Mouse (Mus musculus) heart, adult 2 months (tissue): ENCODE results near the gene Cmtm6. TPM values are rescaled to one million over a fixed set of nuclear protein-coding genes. Genes with fewer than 3 reads are reported as not detected.
A peak's percentile ranks its signal among the peaks of the same experiment; 100 is the strongest.

ENCODE experiments used
- DNase-seq, 2 experiments: peaks; one replicate each; pipeline ENCODE4 v3.0.0; 2021
- H3K27ac ChIP-seq: fragments of 200-600 bp; 2 replicates; pipeline ENCODE4 v1.8.1; 2022
- H3K27me3 ChIP-seq: fragments of 200-500 bp; 2 replicates; pipeline ENCODE4 v1.6.1; 2012; ENCODE audit warnings: mild to moderate bottlenecking, low read length, inconsistent platforms, mixed read lengths; ENCODE audit not compliant: control insufficient read depth, insufficient read depth
- H3K36me3 ChIP-seq: fragments of 200-500 bp; 2 replicates; pipeline ENCODE4 v1.6.1; 2012; ENCODE audit warnings: low read length, inconsistent platforms; ENCODE audit not compliant: control insufficient read depth, insufficient read depth
- H3K4me1 ChIP-seq: fragments of 200-500 bp; 2 replicates; pipeline ENCODE4 v1.6.1; 2011; ENCODE audit warnings: low read length; ENCODE audit not compliant: control insufficient read depth, insufficient read depth
- H3K4me3 ChIP-seq: fragments of 200-600 bp; 2 replicates; pipeline ENCODE4 v1.8.1; 2022
- H3K79me2 ChIP-seq: fragments of 200-500 bp; replicated peaks from 2 replicates; pipeline ENCODE4 v1.6.1; 2012; ENCODE audit warnings: mild to moderate bottlenecking, inconsistent platforms, low read length, moderate library complexity, mixed read lengths; ENCODE audit not compliant: control insufficient read depth, insufficient read depth
- H3K9ac ChIP-seq: fragments of 200-500 bp; 2 replicates; pipeline ENCODE4 v1.6.1; 2012; ENCODE audit warnings: low read depth, mild to moderate bottlenecking, control low read depth, inconsistent platforms, low read length, mixed read lengths
- CTCF ChIP-seq: fragments of 200-600 bp; IDR thresholded peaks from 2 replicates; pipeline ENCODE4 v1.8.1; 2022; ENCODE audit warnings: antibody characterized with exemption, mild to moderate bottlenecking, moderate library complexity
- EP300 ChIP-seq: fragments of 200-500 bp; IDR thresholded peaks from 2 replicates; pipeline ENCODE4 v1.6.1; 2011; ENCODE audit warnings: low read depth, low read length, control low read depth; ENCODE audit not compliant: insufficient read depth
- POLR2A ChIP-seq: fragments of 200-500 bp; IDR thresholded peaks from 2 replicates; pipeline ENCODE4 v1.6.1; 2011; ENCODE audit warnings: mild to moderate bottlenecking, low read depth, low read length, control low read depth; ENCODE audit not compliant: insufficient read depth
- WGBS: fragments of 180-500 bp; shearing (Covaris S2); methylation state at CpG from one replicate; pipeline ENCODE4 v1.1.7; 2018; 5-methylcytosine and 5-hydroxymethylcytosine counted together
- intact Hi-C: fragments of 180-260 bp; cut with DNase I; formaldehyde crosslinking; loops from one replicate; pipeline ENCODE4 v1.15.1; 2025
- polyA plus RNA-seq: library from polyadenylated mRNA; depleted of rRNA; stranded (reverse); fragments of >200 nt; gene quantifications from 2 replicates; pipeline ENCODE4 v1.2.3, GENCODE M21; 2012
- total RNA-seq, 2 experiments: library from RNA; stranded (reverse); gene quantifications; 2 replicates each; pipeline ENCODE4 v1.2.3; 2021

Cmtm6 gene
- total and polyA plus RNA-seq, 3 experiments, result 17.9 to 25.8 (median 21.0) TPM

DNA sequence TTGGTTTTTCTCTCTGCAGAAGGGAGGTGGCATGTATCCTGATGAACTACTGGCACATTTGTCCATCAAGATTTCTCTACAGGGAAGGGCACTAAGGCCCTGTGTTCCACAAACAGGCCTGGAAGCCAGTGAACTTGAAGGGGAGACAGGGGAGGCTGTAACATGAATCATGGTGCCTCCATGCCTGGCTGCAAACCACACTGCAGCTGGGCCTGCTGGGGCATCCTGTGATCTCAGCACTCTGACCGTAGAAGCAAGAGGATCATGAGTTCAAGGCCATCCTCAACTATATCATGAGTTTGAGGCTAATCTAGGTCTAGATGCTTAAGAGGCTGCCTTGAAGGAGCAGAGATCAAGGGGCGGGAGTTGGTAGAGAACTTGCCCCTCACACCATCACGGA is 45.4 kb downstream of the Cmtm6 start:
- DNase-seq, result no peak
- Histone ChIP-seq H3K36me3 (no peaks in the 10 kb centered on the region), H3K9ac (no peak overlapping the region), H3K27ac (no peak overlapping the region), H3K4me3 (no peak overlapping the region), H3K79me2 (no peaks in the 10 kb centered on the region), H3K4me1 (peaks cover 5% of the 10 kb centered on the region), H3K27me3 (no peaks in the 10 kb centered on the region)
- intact Hi-C loops, result no loop called here
- TF ChIP-seq CTCF, result no peak
- no peak for TF ChIP-seq EP300
- TF ChIP-seq POLR2A, result no peak
- WGBS, result 93% methylated on average over 3 of the region's 3 CpGs

DNA sequence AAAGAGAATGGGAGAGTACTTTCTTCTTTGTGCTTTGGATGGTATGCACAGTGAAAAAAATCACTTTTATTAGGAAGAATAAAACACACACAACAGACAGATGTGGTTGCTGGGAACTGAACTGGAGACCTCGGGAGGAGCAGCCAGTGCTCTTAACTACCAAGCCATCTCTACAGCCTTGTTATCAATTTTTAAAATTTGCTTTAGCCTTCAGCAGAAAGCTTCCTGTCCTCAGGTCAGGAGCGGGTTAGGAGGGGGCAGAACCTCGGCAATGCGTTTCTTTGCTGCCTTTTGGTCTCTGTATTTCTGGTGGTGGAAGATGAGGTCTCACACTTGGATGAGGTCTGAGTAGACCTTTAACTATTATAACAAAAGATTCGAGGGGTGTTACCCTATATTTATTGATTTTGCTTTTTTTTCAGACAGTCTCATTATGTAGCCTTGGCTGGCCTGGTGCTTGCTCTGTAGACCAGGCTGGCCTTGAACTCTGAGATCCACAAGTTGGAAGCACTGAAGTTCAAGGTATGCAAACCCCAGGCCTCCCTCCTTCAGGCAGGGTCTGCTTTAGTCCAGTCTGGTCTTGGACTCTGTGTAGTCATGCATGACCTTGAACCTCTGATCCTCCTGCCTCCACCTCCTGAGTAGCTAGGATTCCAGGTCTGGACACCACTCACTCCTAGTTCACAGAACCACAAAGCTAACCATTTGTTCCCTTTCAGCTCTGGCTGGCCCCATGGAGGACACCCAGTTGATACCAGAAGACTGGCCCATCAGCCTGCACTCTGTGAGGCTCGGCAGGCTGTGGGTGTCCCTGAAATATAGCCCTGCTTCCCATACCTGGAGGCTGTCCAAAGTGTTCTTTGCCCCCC is 46.5 kb downstream of the Cmtm6 start:
- TF ChIP-seq CTCF (no peak), EP300 (no peak), POLR2A (no peak)
- intact Hi-C loops, result no loop called here
- DNase-seq, result no peak
- Histone ChIP-seq H3K4me1 (peaks cover 5% of the 10 kb centered on the region), H3K4me3 (no peak overlapping the region), H3K36me3 (no peaks in the 10 kb centered on the region), H3K9ac (no peak overlapping the region), H3K27me3 (no peaks in the 10 kb centered on the region), H3K27ac (no peak overlapping the region), H3K79me2 (no peaks in the 10 kb centered on the region)
- 65% methylated on average over 6 of the region's 6 CpGs for WGBS

DNA sequence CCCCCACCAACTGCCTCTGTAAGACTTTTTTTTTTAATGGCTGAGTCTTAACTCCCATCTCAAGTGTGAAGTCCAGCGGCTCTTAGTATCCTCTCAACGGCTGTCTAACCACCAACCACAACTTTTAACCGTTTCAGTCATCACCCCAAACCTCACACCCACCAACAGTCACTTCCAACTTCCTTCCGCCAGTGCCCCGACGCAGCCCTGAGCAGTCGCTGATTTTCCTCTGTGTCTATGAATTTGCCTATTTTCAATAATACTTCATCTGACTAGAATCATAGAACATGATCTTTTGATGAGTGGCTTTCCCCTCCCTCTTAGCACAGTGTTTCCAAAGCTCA is 47.1 kb downstream of the Cmtm6 start:
- H3K36me3 ChIP-seq, result no peaks in the 10 kb centered on the region
- 82% methylated on average over 7 of the region's 7 CpGs for WGBS
- TF ChIP-seq CTCF, result no peak
- TF ChIP-seq EP300, result no peak
- TF ChIP-seq POLR2A, result no peak
- no peaks in the 10 kb centered on the region for H3K79me2 ChIP-seq
- intact Hi-C loops, result no loop called here
- no peak overlapping the region for H3K4me3 ChIP-seq
- H3K4me1 ChIP-seq, result peaks cover 5% of the 10 kb centered on the region
- no peak for DNase-seq
- no peak overlapping the region for H3K9ac ChIP-seq
- H3K27me3 ChIP-seq, result no peaks in the 10 kb centered on the region
- no peak overlapping the region for H3K27ac ChIP-seq

DNA sequence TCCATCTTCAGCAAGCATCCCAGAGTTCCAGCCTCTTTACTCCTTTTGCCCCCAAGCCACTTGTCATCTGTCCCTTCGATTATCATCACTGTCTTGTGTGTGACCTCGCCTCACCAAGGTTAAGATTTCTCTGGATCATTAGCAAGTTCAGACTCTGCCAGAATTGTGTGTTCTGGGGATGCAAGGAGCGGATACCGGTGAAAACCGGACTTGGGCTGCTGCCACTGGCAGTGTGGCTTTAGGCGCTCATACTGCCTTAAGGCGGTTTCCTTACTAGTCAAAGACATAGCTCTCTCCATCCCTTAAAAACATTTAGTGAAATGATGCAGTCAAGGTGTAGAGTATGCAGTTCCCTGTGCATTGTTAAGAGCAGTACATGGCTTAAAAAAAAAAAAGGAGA is 48.0 kb downstream of the Cmtm6 start:
- Histone ChIP-seq H3K79me2 (no peaks in the 10 kb centered on the region), H3K9ac (no peak overlapping the region), H3K36me3 (no peaks in the 10 kb centered on the region), H3K4me3 (no peak overlapping the region), H3K27me3 (no peaks in the 10 kb centered on the region), H3K4me1 (peaks cover 5% of the 10 kb centered on the region), H3K27ac (no peak overlapping the region)
- TF ChIP-seq POLR2A (no peak), EP300 (no peak), CTCF (no peak)
- 86% methylated on average over 7 of the region's 7 CpGs for WGBS
- DNase-seq, result no peak
- intact Hi-C loops, result no loop called here

DNA sequence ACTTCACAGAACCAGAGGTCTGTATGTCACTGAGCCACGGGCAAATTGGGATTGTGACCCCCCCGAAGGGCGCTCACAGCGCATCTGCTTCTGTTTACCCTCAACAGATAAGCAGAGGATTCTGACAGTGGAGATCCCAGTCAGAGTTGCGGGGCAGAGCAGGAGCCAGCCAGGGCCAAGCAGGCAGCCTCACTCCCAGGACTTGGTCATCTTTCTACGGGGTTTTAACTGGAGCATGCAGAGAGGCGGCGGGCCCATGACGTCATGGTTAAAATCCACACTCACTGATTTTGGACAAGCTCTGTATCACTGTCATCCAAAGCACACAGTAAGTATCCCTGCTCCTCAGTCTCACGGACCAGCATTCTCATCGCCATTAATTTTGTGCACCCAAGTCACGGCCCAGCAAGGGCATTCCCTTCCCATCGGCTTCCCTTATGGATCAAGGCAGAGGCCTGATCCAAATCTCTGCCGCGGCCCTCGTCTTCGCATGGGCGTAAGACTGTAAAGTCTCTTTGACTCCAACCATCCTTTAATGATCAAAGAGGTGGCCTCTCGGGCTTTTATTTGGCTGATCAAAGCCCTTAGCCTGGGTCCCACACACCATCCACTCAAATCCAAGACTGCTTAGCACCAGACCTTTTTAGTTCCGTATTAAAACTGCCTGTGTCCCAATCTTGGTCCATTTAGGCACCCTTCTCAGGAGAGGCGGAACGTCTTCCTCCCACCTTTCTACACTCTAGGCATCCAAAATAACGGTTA is 49.2 kb downstream of the Cmtm6 start:
- H3K36me3 ChIP-seq, result no peaks in the 10 kb centered on the region
- 55% methylated on average over 23 of the region's 23 CpGs for WGBS
- H3K27me3 ChIP-seq, result no peaks in the 10 kb centered on the region
- DNase-seq, result peak; percentile 27 to 40
- H3K4me1 ChIP-seq, result no peaks in the 10 kb centered on the region
- peak overlapping the region; percentile 6; the same call in 1 of the 2 replicates for H3K4me3 ChIP-seq
- intact Hi-C loops, result loop anchor here (2.0 kb wide), 1 partner anchor 27 kb away; no protein-coding TSS in a partner anchor
- peak overlapping the region; percentile 2; the same call in 1 of the 2 replicates for H3K9ac ChIP-seq
- TF ChIP-seq EP300 (no peak), CTCF (no peak), POLR2A (no peak)
- no peaks in the 10 kb centered on the region for H3K79me2 ChIP-seq
- H3K27ac ChIP-seq, result peak overlapping the region; percentile 82
